Mouse (Mus musculus) midbrain, postnatal 0 days (tissue): ENCODE results near the gene Cox14. TPM values are rescaled to one million over a fixed set of nuclear protein-coding genes. Genes with fewer than 3 reads are reported as not detected.

Experiments
- ATAC-seq: fragments of 200-750 bp; cut with Nextera tagmentation; 2 replicates; pipeline ENCODE4 v1.8.0; 2017; ENCODE audit warnings: moderate number of reproducible peaks, mild to moderate bottlenecking, moderate TSS enrichment, moderate library complexity; ENCODE audit not compliant: low FRiP score
- DNase-seq: peaks from one replicate; pipeline ENCODE4 v3.0.0-alpha.2; 2015; ENCODE audit warnings: low spot score
- H3K27ac ChIP-seq: fragments of 300-500 bp; sonication (generic); 2 replicates; pipeline ENCODE4 v1.5.1; 2014; ENCODE audit warnings: low read depth, mild to moderate bottlenecking, low read length, mixed read lengths
- H3K27me3 ChIP-seq: fragments of 300-500 bp; sonication (generic); 2 replicates; pipeline ENCODE4 v1.6.1; 2014; ENCODE audit warnings: low read length, control low read depth, mixed read lengths; ENCODE audit not compliant: insufficient read depth
- H3K36me3 ChIP-seq: fragments of 300-500 bp; sonication (generic); 2 replicates; pipeline ENCODE4 v1.6.1; 2014; ENCODE audit warnings: low read length, control low read depth, mixed read lengths; ENCODE audit not compliant: insufficient read depth
- H3K4me1 ChIP-seq: fragments of 300-500 bp; sonication (generic); 2 replicates; pipeline ENCODE4 v1.6.1; 2014; ENCODE audit warnings: mild to moderate bottlenecking, control low read depth, antibody characterized with exemption, low read length, mixed read lengths; ENCODE audit not compliant: insufficient read depth
- H3K4me2 ChIP-seq: fragments of 300-500 bp; sonication (generic); 2 replicates; pipeline ENCODE4 v1.6.1; 2014; ENCODE audit warnings: low read depth, mild to moderate bottlenecking, low read length, mixed read lengths; ENCODE audit not compliant: poor library complexity, severe bottlenecking
- H3K4me3 ChIP-seq: fragments of 300-500 bp; sonication (generic); 2 replicates; pipeline ENCODE4 v1.5.1; 2014; ENCODE audit warnings: low read depth, mild to moderate bottlenecking, low read length, moderate library complexity
- H3K9ac ChIP-seq: fragments of 300-500 bp; sonication (generic); replicated peaks from 2 replicates; pipeline ENCODE4 v1.6.1; 2014; ENCODE audit warnings: mild to moderate bottlenecking, low read length, moderate library complexity, mixed read lengths; ENCODE audit not compliant: poor library complexity, severe bottlenecking
- H3K9me3 ChIP-seq: fragments of 300-500 bp; sonication (generic); 2 replicates; pipeline ENCODE4 v1.6.1; 2016; ENCODE audit warnings: low read length, control low read depth
- CTCF ChIP-seq: IDR thresholded peaks from 2 replicates; pipeline ENCODE4 v1.5.1; 2016; ENCODE audit warnings: antibody characterized with exemption, mild to moderate bottlenecking
- WGBS: fragments of 180-500 bp; shearing (Covaris S2); extraction: QIAGEN DNeasy Blood & Tissue Kit; methylation state at CpG from one replicate; pipeline ENCODE4 v1.1.7; 2014; 5-methylcytosine and 5-hydroxymethylcytosine counted together
- polyA plus RNA-seq: library from polyadenylated mRNA; unstranded; fragments of >200 nt; fragmentation: Nextera tagmentation; extraction: Ambion mirVana; gene quantifications from 2 replicates; pipeline ENCODE4 v1.2.1, GENCODE M21; 2015
- total RNA-seq: library from RNA; depleted of rRNA; stranded (reverse); fragments of >200 nt; gene quantifications from 2 replicates; pipeline ENCODE4 v1.2.3, GENCODE M21; 2014; rRNA removed

Cox14 gene
- total RNA-seq: 60.9 and 67.2 TPM in 2 replicates
- polyA plus RNA-seq: 165 and 180 TPM in 2 replicates

GRCm38 (mm10) chr15:99725341-99726155 is at the start of gene Cox14:
Gene Cox14 (plus strand): TSS chr15:99725618.
- H3K27me3 ChIP-seq: no peaks in the 10 kb centered on the region
- H3K9ac ChIP-seq: peak within 1 kb of the TSS; percentile 93
- H3K4me2 ChIP-seq: peak within 1 kb of the TSS; percentile 87
- DNase-seq: peak; percentile 100
- H3K9me3 ChIP-seq: no peaks in the 10 kb centered on the region
- H3K27ac ChIP-seq: peak within 1 kb of the TSS; percentile 89
- peaks cover 11% of the 10 kb centered on the region; the same call in 1 of the 2 replicates for H3K36me3 ChIP-seq
- H3K4me1 ChIP-seq: peaks cover 3% of the 10 kb centered on the region
- WGBS: under 1% methylated on average over 55 of the region's 68 CpGs
- peak; percentile 97 for TF ChIP-seq CTCF
- H3K4me3 ChIP-seq: peak within 1 kb of the TSS; percentile 92
- ATAC-seq: peak; percentile 94

GRCm38 (mm10) chr15:99677089-99677488 is 48.3 kb upstream of the Cox14 start:
- DNase-seq (peak; percentile 72), ATAC-seq (peak; percentile 25; the same call in 1 of the 2 replicates)
- peak overlapping the region; percentile 44 for H3K4me2 ChIP-seq
- H3K27me3 ChIP-seq: no peaks in the 10 kb centered on the region
- no peak for TF ChIP-seq CTCF
- no peaks in the 10 kb centered on the region for H3K9me3 ChIP-seq
- H3K9ac ChIP-seq: peak overlapping the region; percentile 42
- H3K27ac ChIP-seq: peak overlapping the region; percentile 47
- H3K4me3 ChIP-seq: peak overlapping the region; percentile 2; the same call in 1 of the 2 replicates
- 17% methylated on average over 8 of the region's 8 CpGs for WGBS
- H3K36me3 ChIP-seq: peaks cover 14% of the 10 kb centered on the region; the same call in 1 of the 2 replicates
- peaks cover 29% of the 10 kb centered on the region for H3K4me1 ChIP-seq

GRCm38 (mm10) chr15:99678063-99678800 is 47.2 kb upstream of the Cox14 start:
- H3K4me2 ChIP-seq: no peak overlapping the region

GRCm38 (mm10) chr15:99679008-99679407 is 46.4 kb upstream of the Cox14 start:
- H3K4me1 ChIP-seq: peaks cover 18% of the 10 kb centered on the region
- ATAC-seq: no peak
- no peaks in the 10 kb centered on the region for H3K27me3 ChIP-seq
- H3K4me3 ChIP-seq: no peak overlapping the region
- H3K9me3 ChIP-seq: no peaks in the 10 kb centered on the region
- H3K9ac ChIP-seq: no peak overlapping the region
- no peak for DNase-seq
- no peak for TF ChIP-seq CTCF
- 72% methylated on average over 7 of the region's 7 CpGs for WGBS
- peaks cover 1% of the 10 kb centered on the region; the same call in 1 of the 2 replicates for H3K36me3 ChIP-seq
- H3K27ac ChIP-seq: no peak overlapping the region
- no peak overlapping the region for H3K4me2 ChIP-seq

More at GRCm38 (mm10) chr15:99678063-99678800, 47.2 kb upstream of the Cox14 start:
- no peak for DNase-seq
- H3K9ac ChIP-seq: no peak overlapping the region
- H3K27me3 ChIP-seq: no peaks in the 10 kb centered on the region
- WGBS: 14% methylated on average over 13 of the region's 13 CpGs
- peaks cover 9% of the 10 kb centered on the region; the same call in 1 of the 2 replicates for H3K36me3 ChIP-seq
- H3K4me1 ChIP-seq: peaks cover 22% of the 10 kb centered on the region
- H3K9me3 ChIP-seq: no peaks in the 10 kb centered on the region
- no peak for ATAC-seq
- no peak overlapping the region for H3K4me3 ChIP-seq
- peak; percentile 57 for TF ChIP-seq CTCF
- H3K27ac ChIP-seq: no peak overlapping the region

- Histone ChIP-seq H3K36me3 (no peaks in the 10 kb centered on the region), H3K27ac (no peak overlapping the region), H3K9ac (no peak overlapping the region), H3K4me2 (no peak overlapping the region), H3K27me3 (no peaks in the 10 kb centered on the region), H3K4me1 (no peaks in the 10 kb centered on the region), H3K4me3 (no peak overlapping the region), H3K9me3 (no peaks in the 10 kb centered on the region)
- 91% methylated on average over 7 of the region's 7 CpGs for WGBS
- TF ChIP-seq CTCF: peak; percentile 65
- no peak for ATAC-seq
- no peak for DNase-seq
These were observed 42.5 kb upstream of the Cox14 start for GRCm38 (mm10) chr15:99682880-99683279.
